Mouse (Mus musculus) R1 (cell line): ENCODE results near the gene Cux1.

Experiments
- DNase-seq: peaks from one replicate; pipeline ENCODE4 v3.0.0-alpha.2; 2018; ENCODE audit warnings: low read depth, low spot score

The Cux1 gene

DNA sequence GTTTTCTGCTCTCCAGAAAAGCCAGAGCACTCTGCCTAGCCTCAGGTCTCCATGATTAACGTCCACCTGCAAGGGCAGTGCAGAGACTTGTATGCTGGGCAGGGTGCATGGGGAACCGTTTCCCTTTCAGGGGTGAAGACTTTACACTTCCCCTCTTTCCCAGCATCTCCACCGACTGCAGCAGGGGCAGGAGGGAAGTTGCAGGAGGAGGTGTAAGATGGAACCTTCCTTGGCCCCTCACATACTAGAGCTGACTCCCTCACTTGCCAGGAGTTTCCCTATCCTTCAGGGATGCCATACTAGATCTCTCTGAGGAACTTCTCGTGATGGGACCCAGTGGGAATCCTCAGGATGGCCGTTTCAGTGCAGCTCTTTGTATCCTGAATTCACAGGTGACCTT lies 356.7 kb downstream of the Cux1 start:
- no peak for DNase-seq

DNA sequence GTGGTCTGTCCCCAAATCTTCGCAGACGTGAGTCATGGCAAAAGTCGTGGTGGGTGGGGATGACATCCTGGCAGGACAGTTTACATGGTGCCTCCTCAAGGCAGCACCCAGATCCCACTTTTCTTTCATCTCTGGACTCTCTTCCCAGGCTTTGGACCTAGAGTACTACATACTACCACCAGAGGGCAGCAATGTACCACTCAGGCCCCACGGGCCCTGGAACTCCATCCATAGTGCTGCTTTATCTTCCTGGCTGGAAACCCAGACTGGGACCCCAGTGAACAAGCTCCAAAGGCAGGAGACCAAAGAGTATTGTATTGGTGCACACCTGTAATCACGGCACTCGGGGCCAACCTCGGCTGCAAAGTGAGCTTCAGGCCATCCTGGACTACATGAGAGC lies 365.5 kb downstream of the Cux1 start:
- peak; percentile 86 for DNase-seq

DNA sequence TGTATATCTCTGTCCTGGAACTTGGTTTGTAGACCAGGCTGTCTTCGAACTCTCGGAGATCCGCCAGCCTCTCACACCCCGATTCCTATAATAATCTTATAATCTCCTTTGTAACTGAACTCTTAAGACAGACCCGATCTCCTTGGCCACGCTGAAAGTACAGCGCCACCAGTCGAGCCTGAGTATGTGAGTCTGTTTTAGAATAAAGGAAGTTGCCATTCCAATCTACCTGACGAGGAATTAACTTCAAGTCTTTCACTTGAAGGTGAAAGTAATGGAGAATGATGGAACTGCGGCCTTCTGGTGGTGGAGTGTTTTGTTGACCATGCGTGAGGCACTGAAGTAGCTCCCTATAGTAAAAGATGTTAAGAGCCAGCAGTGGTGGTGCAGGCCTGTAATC lies 367.8 kb downstream of the Cux1 start:
- peak; percentile 18 for DNase-seq

DNA sequence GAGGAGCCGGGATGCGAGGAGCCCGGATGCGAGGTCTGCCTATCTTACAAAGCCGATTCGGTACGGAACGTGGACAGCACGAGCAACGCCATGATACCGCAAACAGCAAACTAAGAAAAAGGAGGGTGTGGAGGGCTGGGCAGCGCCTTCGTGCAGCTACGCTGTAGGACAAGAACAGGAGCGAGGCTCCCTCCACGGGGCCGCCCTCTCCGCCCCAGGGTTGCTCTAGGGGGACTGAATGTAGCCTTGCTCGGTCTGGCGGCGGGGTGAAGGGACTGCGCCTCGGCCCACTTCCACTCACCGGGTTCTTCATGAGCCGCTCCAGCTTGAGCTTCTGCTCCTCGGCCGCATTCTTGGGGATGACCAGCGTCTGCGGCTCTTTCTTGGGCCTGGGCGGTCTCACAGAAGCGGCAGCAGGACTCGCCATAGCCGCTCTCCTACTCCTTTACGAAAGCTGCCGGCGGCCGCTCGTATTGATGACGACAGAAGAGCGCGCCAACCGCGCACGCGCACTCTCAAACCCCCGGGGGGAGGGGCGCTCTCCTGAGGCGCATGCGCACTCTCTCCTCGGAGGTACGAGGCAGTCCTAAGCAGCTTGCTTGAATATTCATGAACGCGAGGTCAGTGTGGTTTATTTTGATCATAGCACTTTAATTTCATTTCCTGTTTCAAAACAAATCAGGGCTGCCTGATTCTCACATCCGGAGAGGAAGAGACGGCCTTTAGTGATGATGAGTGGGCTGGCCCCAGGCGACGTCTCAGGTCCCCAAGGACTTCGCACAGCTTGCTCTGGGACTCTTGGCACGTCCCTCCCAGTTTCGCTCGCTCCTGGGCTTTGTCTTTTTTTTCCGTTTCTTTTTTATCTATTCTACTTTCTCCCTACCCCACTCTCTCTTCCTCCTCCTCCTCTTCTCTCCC lies 368.6 kb downstream of the Cux1 start, which contains the start of gene Prkrip1:
Gene Prkrip1, minus strand, starts transcription at position 490 of the 918 bp plus-strand sequence.
- peak; percentile 97 for DNase-seq
